Mouse (Mus musculus) kidney, adult 2 months (tissue): ENCODE data around the gene Hoxc11. TPM values are rescaled to one million over a fixed set of nuclear protein-coding genes. Genes with fewer than 3 reads are reported as not detected.

Experiments
- DNase-seq: peaks from one replicate; pipeline ENCODE4 v3.0.0; 2021
- H3K27ac ChIP-seq: fragments of 200-500 bp; 2 replicates; pipeline ENCODE4 v1.5.1; 2012; ENCODE audit warnings: low read depth, low read length, control low read depth, inconsistent platforms; ENCODE audit not compliant: insufficient read depth
- H3K27me3 ChIP-seq: fragments of 200-500 bp; replicated peaks from 2 replicates; pipeline ENCODE4 v1.6.1; 2012; ENCODE audit warnings: mild to moderate bottlenecking, moderate library complexity, low read length, inconsistent platforms; ENCODE audit not compliant: control insufficient read depth, insufficient read depth
- H3K36me3 ChIP-seq: fragments of 200-500 bp; 2 replicates; pipeline ENCODE4 v1.6.1; 2012; ENCODE audit warnings: mild to moderate bottlenecking, moderate library complexity, low read length, inconsistent platforms; ENCODE audit not compliant: control insufficient read depth, insufficient read depth
- H3K4me1 ChIP-seq: fragments of 200-500 bp; 2 replicates; pipeline ENCODE4 v1.6.1; 2011; ENCODE audit warnings: low read length; ENCODE audit not compliant: control insufficient read depth, insufficient read depth
- H3K4me3 ChIP-seq: fragments of 200-500 bp; 2 replicates; pipeline ENCODE4 v1.5.1; 2011; ENCODE audit warnings: mild to moderate bottlenecking, low read depth, low read length, control low read depth; ENCODE audit not compliant: insufficient read depth
- CTCF ChIP-seq: fragments of 200-500 bp; conservative IDR thresholded peaks from 2 replicates; pipeline ENCODE4 v1.5.1; 2011; ENCODE audit warnings: low read depth, mild to moderate bottlenecking, control low read depth, low read length, moderate library complexity, mixed read lengths; ENCODE audit not compliant: insufficient read depth, insufficient read length
- POLR2A ChIP-seq: fragments of 200-500 bp; IDR thresholded peaks from one replicate; pipeline ENCODE4 v1.6.1; 2011; ENCODE audit warnings: low read depth, low read length, control low read depth
- WGBS: fragments of 180-500 bp; shearing (Covaris S2); methylation state at CpG from one replicate; pipeline ENCODE4 v1.1.7; 2018; 5-methylcytosine and 5-hydroxymethylcytosine counted together
- polyA plus RNA-seq: library from polyadenylated mRNA; depleted of rRNA; stranded (reverse); fragments of >200 nt; gene quantifications from 2 replicates; pipeline ENCODE4 v1.2.3, GENCODE M21; 2012

The Hoxc11 gene
- polyA plus RNA-seq, 1 experiment, result 0.25 TPM

- Histone ChIP-seq H3K4me1 (no peaks in the 10 kb centered on the region), H3K36me3 (no peaks in the 10 kb centered on the region), H3K27ac (no peak overlapping the region), H3K4me3 (no peak overlapping the region), H3K27me3 (peaks cover 5% of the 10 kb centered on the region)
- no peak for DNase-seq
- 18% methylated on average over 20 of the region's 20 CpGs for WGBS
- TF ChIP-seq POLR2A (no peak), CTCF (no peak)
These were observed 4.5 kb upstream of the Hoxc11 start for GRCm38 (mm10) chr15:102949696-102950095.

GRCm38 (mm10) chr15:102950877-102951276 lies 3.4 kb upstream of the Hoxc11 start:
- no peak for DNase-seq
- Histone ChIP-seq H3K4me3 (no peak overlapping the region), H3K4me1 (no peaks in the 10 kb centered on the region), H3K27ac (no peak overlapping the region), H3K27me3 (peaks cover 10% of the 10 kb centered on the region), H3K36me3 (no peaks in the 10 kb centered on the region)
- 45% methylated on average over 2 of the region's 2 CpGs for WGBS
- TF ChIP-seq POLR2A (no peak), CTCF (no peak)

- no peaks in the 10 kb centered on the region for H3K36me3 ChIP-seq
- H3K4me1 ChIP-seq, result no peaks in the 10 kb centered on the region
- WGBS, result 65% methylated on average over 6 of the region's 6 CpGs
- TF ChIP-seq POLR2A (no peak), CTCF (no peak)
- H3K27me3 ChIP-seq, result peaks cover 12% of the 10 kb centered on the region
- H3K27ac ChIP-seq, result no peak overlapping the region
- no peak for DNase-seq
- no peak overlapping the region for H3K4me3 ChIP-seq
These were observed 666 bp upstream of the Hoxc11 start for GRCm38 (mm10) chr15:102953561-102953960.

GRCm38 (mm10) chr15:102955007-102955382 lies 768 bp downstream of the Hoxc11 start:
- H3K4me3 ChIP-seq, result peak overlapping the region; percentile 48; the same call in 1 of the 2 replicates
- no peaks in the 10 kb centered on the region for H3K36me3 ChIP-seq
- TF ChIP-seq POLR2A (no peak), CTCF (no peak)
- no peaks in the 10 kb centered on the region for H3K4me1 ChIP-seq
- peak; percentile 25 for DNase-seq
- H3K27ac ChIP-seq, result no peak overlapping the region
- H3K27me3 ChIP-seq, result peaks cover 11% of the 10 kb centered on the region
- WGBS, result 2% methylated on average over 28 of the region's 28 CpGs

- peak overlapping the region; percentile 76 for H3K27ac ChIP-seq
- peaks cover 11% of the 10 kb centered on the region for H3K27me3 ChIP-seq
- TF ChIP-seq POLR2A (no peak), CTCF (no peak)
- H3K36me3 ChIP-seq, result no peaks in the 10 kb centered on the region
- H3K4me1 ChIP-seq, result no peaks in the 10 kb centered on the region
- 22% methylated on average over 40 of the region's 40 CpGs for WGBS
- H3K4me3 ChIP-seq, result peak overlapping the region; percentile 61
- DNase-seq, result peak; percentile 38
These were observed 1.8 kb downstream of the Hoxc11 start for GRCm38 (mm10) chr15:102955833-102956640.

GRCm38 (mm10) chr15:102956906-102957305 lies 2.7 kb downstream of the Hoxc11 start:
- DNase-seq, result peak; percentile 33
- Histone ChIP-seq H3K27me3 (peaks cover 11% of the 10 kb centered on the region), H3K4me1 (no peaks in the 10 kb centered on the region; the same call in 1 of the 2 replicates), H3K27ac (no peak overlapping the region), H3K4me3 (no peak overlapping the region), H3K36me3 (no peaks in the 10 kb centered on the region)
- 37% methylated on average over 12 of the region's 12 CpGs for WGBS
- TF ChIP-seq POLR2A (no peak), CTCF (no peak)

GRCm38 (mm10) chr15:102959663-102960191 lies 5.5 kb downstream of the Hoxc11 start:
- peak; percentile 53 for DNase-seq
- H3K27me3 ChIP-seq, result peaks cover 8% of the 10 kb centered on the region
- no peaks in the 10 kb centered on the region for H3K36me3 ChIP-seq
- no peak for TF ChIP-seq POLR2A
- TF ChIP-seq CTCF, result no peak
- WGBS, result 16% methylated on average over 13 of the region's 13 CpGs
- peak overlapping the region; percentile 93 for H3K27ac ChIP-seq
- H3K4me3 ChIP-seq, result peak overlapping the region; percentile 4; the same call in 1 of the 2 replicates
- no peaks in the 10 kb centered on the region; the same call in 1 of the 2 replicates for H3K4me1 ChIP-seq
